Mouse (Mus musculus) lung, postnatal 4 days (tissue): Measurements from ENCODE around the gene Vmn1r226.

ENCODE experiments used
- DNase-seq, 2 experiments: peaks; one replicate each; pipeline ENCODE4 v3.0.0; 2021

Vmn1r226 gene

GRCm38 (mm10) chr17:20682543-20682942, at the start of gene Vmn1r226:
TSS of gene Vmn1r226 (plus strand) at chr17:20682843.
- no peak for DNase-seq

- no peak for DNase-seq
Measured at GRCm38 (mm10) chr17:20729543-20729942, 46.9 kb downstream of the Vmn1r226 start, which contains the start of gene Vmn1r227. TSS of gene Vmn1r227 (plus strand) at chr17:20729843.
